Mouse (Mus musculus) macrophage (primary cell): ENCODE data around the gene Gm16503. TPM values are rescaled to one million over a fixed set of nuclear protein-coding genes. Genes with fewer than 3 reads are reported as not detected.
"Not testable (repeated sequence)": the region's sequence is repeated elsewhere in the genome, so short reads cannot be mapped to it uniquely, and the experiment has no call there.

Experiments used
- H3K27ac ChIP-seq: fragments of 350-480 bp; formaldehyde crosslinking; 2 replicates; pipeline ENCODE4 v1.9.0; 2021
- H3K36me3 ChIP-seq: fragments of 350-480 bp; formaldehyde crosslinking; 2 replicates; pipeline ENCODE4 v1.9.0; 2021; ENCODE audit errors: inconsistent target
- H3K4me3 ChIP-seq: fragments of 350-480 bp; formaldehyde crosslinking; 2 replicates; pipeline ENCODE4 v1.9.0; 2021; ENCODE audit errors: inconsistent target
- H3K79me2 ChIP-seq: fragments of 350-480 bp; formaldehyde crosslinking; 2 replicates; pipeline ENCODE4 v1.9.0; 2021; ENCODE audit errors: inconsistent target
- whole genome bisulfite sequencing: methylation state at CpG from one replicate; pipeline ENCODE4 v1.1.7; 2026; ENCODE audit warnings: inconsistent platforms; ENCODE audit not compliant: missing documents; 5-methylcytosine and 5-hydroxymethylcytosine counted together
- polyA plus RNA-seq: library from polyadenylated mRNA; stranded (reverse); fragments of 250-400 nt; gene quantifications from 3 replicates; pipeline ENCODE4 v1.2.4, GENCODE M21; 2018; ENCODE audit warnings: inconsistent platforms
- total RNA-seq, 78 experiments: library from RNA; depleted of rRNA; stranded (reverse); fragments of 250-400 nt; gene quantifications; 1 replicate in 9 of 78; 2 replicates in 24 of 78; 3 replicates in 43 of 78; 4 replicates in 2 of 78; pipeline ENCODE4 v1.2.4; 2018; ENCODE audit warnings: inconsistent platforms in 56 of 78

Gene Gm16503
- total RNA-seq (2018; cell fraction: chromatin; rRNA removed): under 1 TPM in 1 of 26 experiments, not detected in 25; 0.32 TPM
- not detected for total RNA-seq (2018; cell fraction: cytosol; rRNA removed)
- under 1 TPM in 4 of 26 experiments, not detected in 22; 0.16 to 0.34 (median 0.17) TPM for total RNA-seq (2018; cell fraction: nucleus; rRNA removed)
- not detected in 3 replicates for polyA plus RNA-seq

GRCm38 (mm10) chr4:147539918-147540317 lies at the start of gene Gm16503:
Gene Gm16503, plus strand, starts transcription at chr4:147540218.
- not testable (repeated sequence) for H3K27ac ChIP-seq, H3K36me3 ChIP-seq, H3K79me2 ChIP-seq, H3K4me3 ChIP-seq
- WGBS: 96% methylated on average over 3 of the region's 3 CpGs

DNA sequence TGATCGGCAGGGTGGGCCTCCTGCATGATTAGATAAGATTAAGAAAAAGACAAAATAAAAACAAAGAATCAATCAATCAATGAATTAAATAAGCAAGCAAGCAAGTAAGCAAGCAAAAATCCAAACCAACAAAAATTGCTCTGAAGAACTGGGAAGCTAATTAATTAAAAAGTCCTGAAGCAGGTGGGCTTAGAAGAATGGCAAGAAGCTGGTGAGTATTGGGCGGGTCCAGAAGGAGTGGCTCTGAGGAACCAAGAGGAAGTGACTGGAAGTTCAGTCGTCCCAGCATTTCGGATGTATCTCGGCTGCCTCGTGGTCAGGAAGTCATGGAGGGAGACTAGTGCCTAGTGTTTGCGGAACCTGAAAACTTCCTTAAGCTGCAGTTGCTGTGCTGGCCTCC lies 47.9 kb upstream of the Gm16503 start, which contains the start of gene Zfp982:
Gene Zfp982 (plus strand): TSS at position 301 of the 400 bp plus-strand sequence.
- not testable (repeated sequence) for H3K4me3 ChIP-seq, H3K79me2 ChIP-seq, H3K36me3 ChIP-seq, H3K27ac ChIP-seq
- 86% methylated on average over 7 of the region's 7 CpGs for WGBS

- H3K4me3 ChIP-seq, H3K79me2 ChIP-seq, H3K36me3 ChIP-seq, H3K27ac ChIP-seq: not testable (repeated sequence)
- 91% methylated on average over 5 of the region's 5 CpGs for WGBS
Observed at GRCm38 (mm10) chr4:147498772-147499613, 41.0 kb upstream of the Gm16503 start.

DNA sequence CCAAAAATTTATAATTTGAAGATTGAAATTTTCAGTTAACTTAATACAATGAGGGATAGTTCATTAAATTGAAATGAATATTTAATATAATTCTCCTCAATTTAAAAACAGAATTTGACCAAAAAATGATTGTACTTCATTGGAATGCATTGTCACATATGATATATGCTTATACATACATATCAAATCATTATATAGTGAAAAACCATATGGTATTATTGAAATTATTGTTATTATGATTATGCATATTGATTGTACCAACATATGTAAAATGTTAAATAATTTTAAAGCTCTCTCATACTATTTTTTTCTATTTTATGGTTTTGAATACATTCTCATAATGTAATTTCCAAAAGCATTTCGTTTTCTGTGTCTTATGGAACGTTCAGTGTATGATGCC lies 30.8 kb upstream of the Gm16503 start:
- no peaks in the 10 kb centered on the region for H3K36me3 ChIP-seq
- H3K4me3 ChIP-seq: no peak overlapping the region
- H3K27ac ChIP-seq: no peak overlapping the region
- WGBS: 84% methylated on average over 2 of the region's 2 CpGs
- no peaks in the 10 kb centered on the region for H3K79me2 ChIP-seq

GRCm38 (mm10) chr4:147518981-147519380 lies 21.0 kb upstream of the Gm16503 start:
- H3K79me2 ChIP-seq: no peaks in the 10 kb centered on the region
- no peak overlapping the region for H3K4me3 ChIP-seq
- no peak overlapping the region for H3K27ac ChIP-seq
- no peaks in the 10 kb centered on the region for H3K36me3 ChIP-seq
- 69% methylated on average over 2 of the region's 2 CpGs for WGBS

GRCm38 (mm10) chr4:147520100-147520499 lies 19.9 kb upstream of the Gm16503 start:
- H3K4me3 ChIP-seq: no peak overlapping the region
- H3K36me3 ChIP-seq: no peaks in the 10 kb centered on the region
- H3K27ac ChIP-seq: no peak overlapping the region
- no peaks in the 10 kb centered on the region for H3K79me2 ChIP-seq

- Histone ChIP-seq H3K4me3 (no peak overlapping the region), H3K27ac (no peak overlapping the region), H3K36me3 (no peaks in the 10 kb centered on the region), H3K79me2 (no peaks in the 10 kb centered on the region)
- 83% methylated on average over 1 of the region's 1 CpGs for WGBS
Observed at GRCm38 (mm10) chr4:147525125-147525524, 14.9 kb upstream of the Gm16503 start.

- H3K36me3 ChIP-seq: no peaks in the 10 kb centered on the region
- no peak overlapping the region for H3K4me3 ChIP-seq
- WGBS: 91% methylated on average over 1 of the region's 1 CpGs
- no peak overlapping the region for H3K27ac ChIP-seq
- no peaks in the 10 kb centered on the region for H3K79me2 ChIP-seq
Observed at GRCm38 (mm10) chr4:147530366-147530765, 9.7 kb upstream of the Gm16503 start.

DNA sequence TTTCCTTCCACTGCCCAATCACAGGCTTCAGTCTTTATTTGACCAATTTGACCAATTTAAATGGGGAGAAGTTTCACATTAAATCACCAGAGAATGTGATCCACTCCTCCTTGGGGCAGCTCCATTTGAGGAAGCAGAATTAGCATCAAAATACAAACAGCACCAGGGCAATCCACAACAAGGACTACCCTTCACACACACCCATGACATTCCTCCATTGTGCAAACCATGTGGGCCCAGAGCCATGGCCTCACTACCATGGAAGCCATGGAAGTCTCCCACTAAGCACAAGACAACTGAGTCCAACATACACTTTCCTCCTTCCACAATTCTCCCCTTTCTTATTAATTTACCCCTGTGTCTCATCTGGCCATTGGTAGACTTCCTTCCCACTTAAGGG lies 4.1 kb upstream of the Gm16503 start:
- not testable (repeated sequence) for H3K4me3 ChIP-seq, H3K27ac ChIP-seq, H3K36me3 ChIP-seq, H3K79me2 ChIP-seq

- H3K4me3 ChIP-seq: no peak overlapping the region
- no peaks in the 10 kb centered on the region for H3K36me3 ChIP-seq
- no peaks in the 10 kb centered on the region for H3K79me2 ChIP-seq
- H3K27ac ChIP-seq: no peak overlapping the region
- WGBS: 85% methylated on average over 2 of the region's 2 CpGs
Observed at GRCm38 (mm10) chr4:147537702-147538101, 2.3 kb upstream of the Gm16503 start.

DNA sequence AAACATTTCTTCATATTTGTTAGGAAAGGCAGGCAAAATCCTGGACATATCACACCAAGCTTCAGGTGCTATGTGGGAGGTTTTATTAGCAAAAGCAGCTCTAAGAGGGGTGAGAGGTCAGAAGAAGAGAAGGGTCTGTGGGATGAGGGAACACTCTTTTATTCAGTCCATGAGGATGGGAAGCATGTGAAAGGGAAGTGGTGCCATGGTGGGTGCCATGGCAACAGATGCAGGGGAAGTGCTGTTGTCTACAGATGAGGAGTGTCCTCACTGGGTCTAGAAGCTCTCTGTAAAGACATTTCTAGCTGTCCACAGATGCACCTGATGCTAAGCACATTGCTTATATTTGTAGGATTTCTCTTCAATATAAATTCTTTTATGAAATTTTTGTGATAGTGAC lies 1.1 kb downstream of the Gm16503 start:
- Histone ChIP-seq H3K4me3 (no peak overlapping the region), H3K79me2 (no peaks in the 10 kb centered on the region), H3K27ac (no peak overlapping the region), H3K36me3 (no peaks in the 10 kb centered on the region)

- H3K79me2 ChIP-seq, H3K4me3 ChIP-seq, H3K27ac ChIP-seq, H3K36me3 ChIP-seq: not testable (repeated sequence)
- WGBS: 60% methylated on average over 5 of the region's 5 CpGs
Observed at GRCm38 (mm10) chr4:147553071-147553470, 13.1 kb downstream of the Gm16503 start, which contains the start of gene Zfp985. Gene Zfp985, plus strand, starts transcription at chr4:147553277.

DNA sequence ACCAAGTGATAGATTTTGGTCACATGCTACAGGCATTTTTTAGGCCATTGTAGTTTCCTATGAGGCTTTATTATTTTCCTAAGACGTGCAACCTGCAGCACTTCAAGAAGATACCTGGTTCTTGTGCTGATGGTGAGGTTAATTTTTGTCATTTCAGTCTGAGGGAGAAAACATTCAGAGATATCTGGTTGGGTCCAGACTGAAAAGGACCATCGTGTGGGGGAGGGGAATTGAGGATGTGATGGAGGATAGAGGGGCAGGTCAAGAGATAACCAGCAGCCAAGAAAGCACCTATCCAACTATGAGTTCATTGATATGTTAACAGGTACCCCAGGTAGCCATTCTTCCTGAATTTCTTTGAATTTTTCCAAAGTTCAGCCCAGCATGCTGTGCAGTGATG lies 14.3 kb downstream of the Gm16503 start:
- WGBS: 89% methylated on average over 2 of the region's 2 CpGs
- not testable (repeated sequence) for H3K36me3 ChIP-seq, H3K4me3 ChIP-seq, H3K79me2 ChIP-seq, H3K27ac ChIP-seq

DNA sequence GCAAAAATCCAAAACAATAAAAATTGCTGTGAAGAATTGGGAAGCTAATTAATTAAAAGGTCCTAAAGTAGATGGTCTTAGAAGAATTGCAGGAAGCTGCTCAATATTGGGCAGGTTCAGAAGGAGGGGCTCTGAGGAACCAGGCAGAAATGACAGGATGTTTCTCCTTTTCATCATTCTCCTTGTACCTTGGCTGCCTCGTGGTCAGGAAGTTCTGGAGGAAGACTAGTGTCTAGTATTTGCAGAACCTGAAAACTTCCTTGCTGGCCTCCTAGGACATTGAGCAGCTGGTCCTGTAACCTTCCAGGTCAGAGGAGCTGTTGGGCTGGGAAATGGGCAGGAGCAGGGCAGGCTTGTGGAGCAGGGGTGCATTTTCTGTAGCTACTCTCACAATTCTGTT lies 16.9 kb downstream of the Gm16503 start:
- 4% methylated on average over 1 of the region's 1 CpGs for WGBS
- not testable (repeated sequence) for H3K36me3 ChIP-seq, H3K27ac ChIP-seq, H3K4me3 ChIP-seq, H3K79me2 ChIP-seq

- not testable (repeated sequence) for H3K36me3 ChIP-seq, H3K27ac ChIP-seq, H3K4me3 ChIP-seq, H3K79me2 ChIP-seq
Observed at GRCm38 (mm10) chr4:147558011-147558410, 18.0 kb downstream of the Gm16503 start.

DNA sequence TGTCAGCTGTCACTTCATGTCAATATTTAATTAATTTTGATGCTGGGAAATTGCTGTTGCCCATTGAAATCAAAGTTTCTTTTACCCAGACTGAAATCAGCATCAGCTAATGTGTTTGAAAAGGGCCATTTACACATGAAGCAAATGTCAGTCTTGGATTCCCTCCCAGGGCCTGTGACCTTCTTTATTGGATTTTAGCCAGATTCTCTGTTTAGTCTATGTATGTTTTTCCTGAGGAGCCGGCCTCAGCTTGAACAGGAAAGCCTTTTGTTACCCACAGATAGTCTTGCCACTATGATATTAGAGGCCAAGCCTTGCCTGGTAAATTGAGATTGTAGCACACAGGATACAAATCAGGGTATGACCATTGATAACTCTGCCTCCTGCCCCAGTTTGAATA lies 19.1 kb downstream of the Gm16503 start:
- H3K79me2 ChIP-seq, H3K27ac ChIP-seq, H3K4me3 ChIP-seq, H3K36me3 ChIP-seq: not testable (repeated sequence)
- WGBS: 47% methylated on average over 1 of the region's 1 CpGs
